Mouse (Mus musculus) monocyte, adult 5-6 weeks (primary cell): Measurements from ENCODE around the gene B3galt5. TPM values are rescaled to one million over a fixed set of nuclear protein-coding genes. Genes with fewer than 3 reads are reported as not detected.

ENCODE experiments used
- ATAC-seq: fragments of 153-309, 156-312 bp; replicated peaks from 2 replicates; pipeline ENCODE4 v1.8.0; 2017; ENCODE audit warnings: mild to moderate bottlenecking; ENCODE audit not compliant: low TSS enrichment, insufficient number of reproducible peaks, severe bottlenecking, poor library complexity, low FRiP score
- total RNA-seq: library from RNA; stranded (forward); fragments of 200-1000, 200-491, 200-594 nt; gene quantifications from 3 replicates; pipeline ENCODE4 v1.2.3, GENCODE M21; 2017

B3galt5 gene
- 0.29 TPM in 1 of 3 replicates, not detected in the others for total RNA-seq

DNA sequence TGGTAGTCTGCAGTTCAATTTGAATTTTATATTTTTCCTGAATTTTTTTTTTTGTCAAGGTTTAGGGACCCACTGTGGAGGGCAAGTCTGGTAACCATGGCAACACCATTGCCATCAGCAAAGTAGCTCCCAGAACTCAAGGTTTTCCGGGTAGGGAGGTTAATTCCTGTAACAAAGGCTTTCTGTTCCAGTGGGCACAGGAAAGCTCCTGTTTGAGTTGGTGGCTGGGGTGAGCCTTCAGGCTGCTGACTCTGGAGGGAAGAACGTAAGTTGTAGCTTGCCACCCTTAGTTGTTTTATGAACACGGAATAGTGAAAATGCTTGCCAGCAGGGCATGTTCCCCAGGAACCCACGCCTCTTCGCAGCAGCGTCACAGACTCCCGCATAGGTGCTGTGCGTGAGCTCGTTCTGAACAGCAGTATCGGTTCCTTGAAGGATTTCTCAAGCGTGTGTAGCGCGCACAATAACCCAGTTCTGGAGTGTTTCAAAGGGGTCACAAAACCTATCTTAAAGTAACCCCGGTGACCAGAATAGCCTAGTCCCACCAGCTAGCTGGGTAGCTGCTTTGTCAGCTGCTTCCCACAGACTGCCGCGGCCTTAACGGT lies at the start of gene B3galt5:
Gene B3galt5 (plus strand): TSS at position 436 of the 605 bp plus-strand sequence.
- ATAC-seq, result no peak

DNA sequence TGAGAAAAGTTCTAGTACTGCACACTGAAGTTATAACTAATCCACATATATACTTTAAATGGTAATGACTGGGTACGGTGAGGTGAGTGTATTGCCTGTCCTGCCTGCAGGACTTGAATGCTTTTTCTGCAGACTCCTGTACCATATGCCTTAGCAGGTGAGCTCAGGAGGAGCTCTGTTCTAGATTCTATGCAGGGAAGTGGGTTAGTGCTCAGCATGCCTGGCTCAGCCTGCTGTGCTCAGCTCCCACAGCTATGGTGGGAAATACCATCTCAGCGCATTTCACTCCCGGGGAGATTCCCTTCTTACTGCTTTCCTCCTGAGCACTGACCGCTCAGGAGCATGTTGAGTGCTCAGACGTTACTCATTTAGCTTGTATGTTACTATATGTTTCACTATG lies 48.0 kb upstream of the B3galt5 start:
- ATAC-seq, result no peak

DNA sequence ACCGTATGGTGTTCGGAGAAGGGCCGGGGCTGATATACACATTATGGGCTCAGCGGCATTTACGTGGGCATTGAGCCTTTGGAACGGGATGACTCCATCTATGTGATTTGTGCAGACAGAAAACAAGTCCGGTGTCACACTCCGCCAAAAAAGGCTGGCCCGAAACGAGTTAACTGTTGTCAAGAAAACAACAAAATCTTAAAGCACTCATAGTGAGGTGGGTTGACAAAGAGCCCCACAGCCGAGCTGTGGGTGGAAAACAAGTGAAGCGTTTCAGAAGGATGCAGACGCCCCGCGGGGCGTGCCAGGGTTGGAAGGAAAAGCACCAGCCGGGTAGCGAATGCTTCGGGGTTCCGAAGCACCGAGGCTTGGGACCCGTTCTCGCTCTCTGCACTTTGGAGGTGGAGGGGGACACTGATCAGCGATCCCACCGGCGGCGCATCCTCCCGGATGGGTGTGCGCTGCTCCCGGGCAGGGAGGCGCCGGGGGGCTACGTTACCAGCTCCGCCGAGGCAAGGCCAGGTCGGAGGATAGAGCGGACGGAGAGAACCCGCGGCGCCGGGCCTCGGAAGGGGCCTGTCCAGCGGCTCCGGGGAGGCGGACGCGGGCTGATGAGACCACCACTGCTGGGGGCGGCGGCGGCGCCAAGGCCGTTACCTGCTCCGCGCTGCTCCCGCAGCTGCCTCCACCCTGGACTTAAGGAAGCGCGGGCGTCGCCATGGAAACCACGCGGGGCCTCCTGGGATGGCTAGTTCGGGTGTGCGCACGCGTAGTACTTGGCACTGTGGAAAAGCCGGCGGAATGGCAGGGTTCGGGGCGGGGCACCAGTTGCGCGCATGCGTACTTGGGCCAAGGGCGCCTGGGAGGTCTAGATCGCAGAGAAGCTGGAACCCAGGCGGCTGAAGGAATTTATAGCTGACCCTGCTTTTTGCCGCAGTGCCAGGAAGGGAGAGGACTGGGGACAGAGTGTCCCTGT lies 43.8 kb upstream of the B3galt5 start, which contains the start of gene Lca5l:
Gene Lca5l (minus strand): TSS at position 741 of the 976 bp plus-strand sequence.
- ATAC-seq, result peak; percentile 94

DNA sequence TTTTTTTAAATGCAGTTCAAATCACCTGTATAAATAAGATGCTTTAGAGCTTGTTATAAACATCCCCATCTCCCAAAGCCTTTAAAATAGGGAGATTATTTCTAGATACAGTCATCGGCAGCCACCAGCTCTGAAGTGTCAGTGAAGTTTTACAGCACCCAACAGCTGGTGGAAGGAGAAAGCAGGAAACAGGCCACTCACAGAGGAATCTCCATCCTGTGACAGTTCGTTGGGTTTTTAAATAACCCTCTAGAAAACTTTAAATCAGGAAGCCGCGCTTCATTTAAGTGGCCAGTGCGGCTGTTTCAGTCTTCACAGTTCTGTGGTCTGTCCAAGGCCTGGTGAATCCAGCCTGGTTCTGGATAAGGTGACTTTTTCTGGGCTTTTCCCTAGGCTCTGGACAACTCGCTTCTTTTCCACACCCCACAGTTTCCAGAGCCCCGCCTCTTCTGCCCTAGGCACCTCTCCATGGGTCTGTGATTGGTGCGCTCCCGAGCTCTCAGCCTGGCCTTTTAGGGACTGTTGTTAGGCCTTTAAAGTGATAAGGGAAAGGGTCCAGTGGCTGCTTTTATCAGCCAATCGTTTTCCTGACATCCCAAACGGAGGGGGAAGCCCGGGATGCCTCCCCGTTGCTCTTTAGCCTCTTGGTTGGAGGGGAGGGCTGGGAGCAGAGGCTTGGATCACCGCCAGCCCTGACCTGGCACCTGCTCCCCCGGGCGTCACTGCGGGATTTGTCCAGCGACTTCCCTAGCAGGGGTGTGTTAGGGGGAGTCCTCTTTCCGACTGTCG lies 35.5 kb upstream of the B3galt5 start, which contains the start of gene Sh3bgr:
Gene Sh3bgr (plus strand): TSS at position 538 of the 789 bp plus-strand sequence.
- ATAC-seq, result no peak

DNA sequence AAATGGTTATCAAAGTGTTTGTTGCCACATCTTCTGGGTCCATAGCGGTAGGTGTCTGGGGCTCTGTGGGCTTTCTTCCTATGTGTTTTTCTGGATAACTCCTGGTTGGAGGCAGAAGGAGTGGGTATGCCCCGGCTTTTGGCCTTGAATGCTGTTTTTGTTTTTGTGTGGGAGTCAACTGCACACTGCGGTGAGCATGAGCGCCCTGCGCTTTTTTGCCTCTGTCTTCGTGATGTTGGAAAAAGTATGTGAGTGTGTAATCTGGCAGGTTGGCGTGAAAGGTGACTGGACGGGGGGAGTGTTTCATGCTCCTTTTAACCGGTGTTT lies 34.9 kb upstream of the B3galt5 start:
- ATAC-seq, result no peak

DNA sequence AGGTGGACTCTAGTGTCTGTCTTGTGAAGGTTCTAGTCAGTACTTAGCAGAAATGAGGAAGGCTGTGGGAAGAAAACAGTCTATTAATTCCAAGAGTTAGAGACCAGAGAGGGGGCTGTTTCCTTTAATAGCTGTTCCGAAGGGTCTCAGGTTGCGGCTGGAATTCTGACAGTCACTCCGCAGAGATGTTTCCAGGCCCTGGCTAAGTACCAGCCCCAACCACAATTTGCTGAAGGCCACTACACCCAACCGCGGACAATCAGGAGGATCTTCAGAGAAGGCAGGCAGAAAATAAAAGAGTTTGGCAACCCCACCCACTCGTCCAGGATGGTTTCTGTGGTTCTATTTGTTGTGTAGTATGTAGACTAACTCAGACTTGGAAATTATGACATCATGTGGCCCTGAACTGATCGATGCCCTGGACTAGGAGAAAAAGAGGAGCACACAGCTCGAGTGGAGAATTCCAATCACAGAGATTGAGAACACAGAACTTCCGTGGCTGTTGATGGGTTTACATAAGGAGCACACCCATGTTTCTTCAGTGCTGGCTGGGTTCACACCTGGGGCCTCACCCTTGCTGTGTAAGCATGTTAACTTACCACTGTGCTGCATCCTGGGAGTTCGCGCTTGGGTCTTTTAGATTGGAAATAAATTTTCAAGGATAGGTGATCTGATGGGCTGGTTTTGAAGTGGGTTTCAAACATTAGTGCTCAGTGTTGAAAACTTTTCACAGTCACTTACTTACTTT lies 33.9 kb upstream of the B3galt5 start:
- ATAC-seq, result no peak

DNA sequence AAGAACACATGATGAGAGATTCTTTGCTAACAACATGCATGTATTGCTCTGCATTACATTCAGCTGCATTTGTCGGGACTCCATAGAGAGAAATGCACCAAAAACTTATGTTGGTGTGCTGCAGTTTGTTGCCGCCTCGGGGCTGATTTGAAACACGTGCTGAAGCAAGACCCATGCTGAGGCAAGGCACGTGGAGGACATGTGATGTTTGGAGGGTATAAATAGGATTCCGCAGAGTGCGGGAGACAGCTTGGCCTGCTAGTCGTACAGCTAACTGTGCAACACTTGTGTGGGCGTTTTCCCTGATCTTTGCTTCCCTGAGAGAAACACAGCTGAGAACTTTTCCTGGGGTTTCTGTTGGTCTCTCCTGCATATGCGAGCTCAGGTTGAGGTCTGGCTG lies 25.8 kb upstream of the B3galt5 start:
- no peak for ATAC-seq

DNA sequence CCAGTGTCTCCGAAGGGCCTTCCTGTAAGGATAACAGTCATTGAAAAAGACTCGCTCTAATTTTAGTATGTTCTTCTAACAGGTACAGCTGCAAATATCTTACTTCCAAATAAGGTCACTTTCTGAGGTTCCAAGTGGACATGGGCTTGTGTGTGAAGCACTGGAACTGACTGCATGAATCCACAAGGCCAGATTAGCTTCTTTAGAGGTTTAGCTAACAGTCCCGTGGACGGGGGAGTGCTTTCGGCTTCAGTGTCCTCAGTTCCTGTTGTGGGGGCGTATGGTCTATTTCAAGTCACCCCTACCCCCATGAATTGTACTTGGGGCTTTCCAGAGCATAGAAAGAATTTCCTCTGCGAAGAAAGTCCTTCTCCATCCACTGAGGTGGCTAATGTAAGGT lies 24.7 kb upstream of the B3galt5 start:
- no peak for ATAC-seq

DNA sequence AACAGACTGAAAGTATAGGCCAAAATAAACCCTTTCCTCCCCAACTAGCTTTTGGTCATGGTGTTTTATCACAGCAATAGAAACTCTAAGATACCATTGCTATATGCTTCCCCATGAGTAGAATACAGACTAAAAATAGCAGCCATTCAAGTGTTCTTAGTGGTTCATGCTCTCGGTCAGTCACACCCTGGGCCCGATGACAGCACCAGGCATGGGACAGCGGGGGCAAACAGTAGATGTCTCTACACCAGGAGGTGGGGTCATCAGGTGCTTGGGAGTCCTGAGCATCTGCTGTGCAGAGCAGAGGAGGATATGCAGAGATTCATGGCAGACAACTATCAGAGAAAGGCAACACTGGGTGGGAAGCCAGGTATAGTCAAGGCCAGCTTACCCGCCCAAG lies 22.6 kb upstream of the B3galt5 start:
- no peak for ATAC-seq

DNA sequence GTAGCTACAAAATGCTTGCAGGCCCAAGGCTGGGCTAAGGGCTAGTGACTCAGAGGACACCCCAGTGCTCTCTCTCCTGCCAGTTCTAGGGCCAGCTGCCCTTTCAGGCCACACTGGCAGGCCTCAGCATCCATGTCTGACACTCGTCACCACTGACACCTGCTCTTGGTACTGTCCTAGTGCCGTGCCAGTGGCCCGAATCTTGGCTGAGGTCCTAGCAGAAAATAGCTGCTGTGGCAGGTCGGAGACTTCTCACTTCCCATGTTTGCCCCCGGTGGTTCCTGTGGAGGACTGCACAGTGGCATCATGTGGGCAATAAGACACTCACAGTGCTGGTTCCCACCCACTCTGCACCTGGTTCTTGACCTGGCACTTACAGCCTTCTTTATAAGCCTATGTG lies 14.1 kb upstream of the B3galt5 start:
- ATAC-seq, result no peak

DNA sequence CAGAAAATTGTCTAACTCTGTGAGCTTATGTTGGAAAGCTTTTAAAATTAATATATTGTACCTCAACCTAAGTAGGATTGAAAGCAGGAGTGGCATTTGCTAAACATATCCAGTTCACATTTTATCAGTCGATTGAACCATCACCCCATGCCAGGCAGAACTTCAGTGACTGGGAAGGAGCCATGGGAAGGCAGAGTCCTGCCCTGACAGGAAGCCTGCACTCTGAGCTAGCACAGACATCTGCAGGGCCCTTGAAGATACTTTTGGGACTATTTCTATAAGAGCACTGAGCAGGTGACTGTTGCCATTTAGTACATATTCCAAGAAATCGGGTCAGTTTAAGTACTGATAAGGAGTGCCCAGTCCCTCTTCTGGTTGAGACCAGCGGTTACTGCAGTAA lies 13.6 kb upstream of the B3galt5 start:
- no peak for ATAC-seq

DNA sequence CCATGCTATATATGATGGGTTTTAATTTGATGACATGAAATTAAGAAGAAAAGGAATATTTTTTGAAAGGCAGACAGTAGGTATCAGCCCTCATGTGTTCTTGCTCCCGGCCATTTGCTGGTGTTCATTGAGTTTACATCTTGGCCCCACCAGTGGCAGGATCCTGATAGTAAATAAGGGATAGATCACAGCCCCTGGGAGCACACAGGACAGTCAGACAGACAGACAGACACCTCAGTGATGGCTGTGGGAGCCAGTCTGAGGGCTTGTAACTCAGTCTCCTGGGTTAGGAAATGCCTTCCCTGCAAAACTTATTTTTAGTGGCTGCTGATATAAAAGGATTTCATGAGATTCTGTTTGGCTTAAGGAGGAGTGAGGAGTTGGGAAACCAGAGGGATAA lies 13.1 kb upstream of the B3galt5 start:
- ATAC-seq, result no peak

DNA sequence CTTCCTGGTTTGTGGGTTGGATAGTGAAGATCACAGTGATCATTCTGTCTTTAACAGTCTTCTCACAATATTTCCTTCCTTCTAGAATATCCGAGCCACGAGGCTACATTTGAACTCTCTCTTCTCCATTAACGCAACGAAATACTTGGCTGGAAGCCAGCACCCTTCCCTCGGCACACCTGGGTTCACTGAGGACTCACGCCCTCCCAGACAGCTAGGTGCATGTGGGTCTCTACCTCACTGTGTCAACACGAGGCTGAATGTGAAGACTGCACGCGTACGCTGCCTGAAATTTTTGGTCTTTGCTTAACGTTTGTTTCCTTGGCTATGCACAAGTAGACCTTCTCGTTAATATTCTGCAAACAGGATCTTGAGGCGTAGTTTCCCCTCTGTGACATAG lies 7.2 kb upstream of the B3galt5 start:
- ATAC-seq, result no peak

DNA sequence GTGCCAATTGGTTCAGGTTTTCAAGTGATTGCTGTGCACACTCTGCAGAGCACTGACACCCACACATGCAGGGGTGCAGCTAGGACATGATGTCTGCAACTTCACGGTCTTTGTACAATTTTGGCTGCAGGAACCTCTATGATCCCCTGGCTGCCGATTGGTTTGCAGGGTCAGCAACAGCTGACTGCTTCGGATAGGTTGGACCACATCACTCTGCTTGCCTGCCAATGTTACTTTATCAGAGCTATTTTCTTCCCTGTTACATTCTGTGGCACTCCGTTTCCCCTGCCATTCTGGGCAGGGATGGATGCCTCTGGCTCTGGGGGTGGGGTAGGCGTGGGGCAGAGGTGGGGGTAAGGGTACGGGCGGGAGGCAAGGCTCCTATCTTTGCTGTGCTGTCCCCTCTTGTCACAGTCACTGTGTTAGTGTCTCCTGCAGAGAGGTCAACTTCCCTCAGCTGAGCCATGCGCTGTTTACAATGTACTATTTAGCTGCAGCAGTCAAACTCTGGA lies 6.5 kb upstream of the B3galt5 start:
- no peak for ATAC-seq

DNA sequence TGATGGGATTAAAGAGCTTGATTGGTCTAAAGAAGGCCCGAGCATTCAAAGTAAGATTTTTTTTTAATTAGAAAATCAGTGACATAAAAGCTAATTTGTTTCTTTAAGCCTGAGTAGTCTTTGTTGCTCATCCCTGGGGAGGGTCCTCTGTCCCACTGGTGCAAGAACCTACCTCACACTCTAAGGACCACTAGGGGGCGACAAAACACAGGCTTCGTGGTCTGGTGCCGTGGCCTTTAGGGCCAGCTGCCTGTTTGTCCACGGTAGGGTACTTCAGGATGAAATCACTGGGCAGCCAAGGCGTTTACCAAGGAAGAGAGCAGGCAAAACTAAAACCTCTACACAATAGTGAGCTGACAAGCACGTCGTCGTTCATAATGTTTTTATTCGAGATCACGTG lies 5.2 kb upstream of the B3galt5 start:
- ATAC-seq, result no peak

DNA sequence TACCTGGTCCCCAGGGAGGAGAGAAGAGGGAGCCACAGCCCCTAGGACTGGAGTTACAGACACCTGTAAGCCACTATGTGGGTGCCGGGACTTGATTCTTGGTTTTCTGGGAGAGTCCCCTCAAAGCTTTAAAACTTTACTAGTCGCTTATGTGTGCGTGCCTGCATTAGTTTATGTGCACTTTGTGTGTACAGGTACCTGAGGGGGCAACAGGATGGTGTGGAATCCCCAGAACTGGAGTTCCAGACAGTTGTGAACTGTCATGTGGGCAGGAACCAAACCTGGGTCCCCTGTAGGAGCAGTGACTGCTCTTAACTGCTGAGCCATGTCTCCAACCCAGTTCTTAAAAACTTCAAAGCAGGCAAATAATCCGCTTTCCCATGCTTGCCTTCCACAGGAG lies 4.3 kb upstream of the B3galt5 start:
- no peak for ATAC-seq

DNA sequence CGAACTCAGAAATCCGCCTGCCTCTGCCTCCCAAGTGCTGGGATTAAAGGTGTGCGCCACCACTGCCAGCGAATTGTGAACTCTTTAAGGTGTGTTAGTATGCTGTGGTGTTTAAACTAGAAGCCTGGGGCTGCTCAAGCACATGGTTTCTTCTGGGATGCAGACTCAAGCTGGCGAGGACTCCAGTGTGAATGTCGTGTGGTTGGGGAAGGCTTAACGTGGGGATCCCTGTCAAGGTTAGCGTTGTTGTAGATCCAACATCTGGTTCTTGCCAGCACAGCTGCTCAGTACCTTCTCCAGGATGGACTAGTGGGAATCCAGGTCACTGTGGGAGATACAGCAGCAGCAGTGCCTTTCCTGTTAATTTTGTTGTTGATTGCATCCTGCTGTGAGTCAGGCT lies 3.6 kb upstream of the B3galt5 start:
- no peak for ATAC-seq

DNA sequence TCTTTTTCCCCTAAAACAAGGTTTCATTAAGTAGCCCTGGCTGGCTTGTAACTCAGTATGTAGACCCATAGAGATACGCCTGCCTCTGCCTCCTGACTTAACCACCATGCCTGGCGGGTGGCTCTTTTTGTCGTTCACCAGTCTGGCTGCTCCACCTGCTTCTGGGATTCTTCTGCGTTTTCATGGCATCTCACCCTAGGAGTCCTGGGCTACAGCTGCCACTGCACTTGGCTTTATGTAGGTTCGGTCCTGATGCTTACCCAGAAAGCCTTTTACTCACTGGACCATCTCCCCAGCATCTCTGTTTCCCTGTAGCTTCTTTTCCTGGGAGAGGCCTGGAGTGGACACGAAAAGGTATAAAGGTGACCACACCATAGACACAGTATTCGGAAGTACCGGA lies 1.6 kb upstream of the B3galt5 start:
- no peak for ATAC-seq

DNA sequence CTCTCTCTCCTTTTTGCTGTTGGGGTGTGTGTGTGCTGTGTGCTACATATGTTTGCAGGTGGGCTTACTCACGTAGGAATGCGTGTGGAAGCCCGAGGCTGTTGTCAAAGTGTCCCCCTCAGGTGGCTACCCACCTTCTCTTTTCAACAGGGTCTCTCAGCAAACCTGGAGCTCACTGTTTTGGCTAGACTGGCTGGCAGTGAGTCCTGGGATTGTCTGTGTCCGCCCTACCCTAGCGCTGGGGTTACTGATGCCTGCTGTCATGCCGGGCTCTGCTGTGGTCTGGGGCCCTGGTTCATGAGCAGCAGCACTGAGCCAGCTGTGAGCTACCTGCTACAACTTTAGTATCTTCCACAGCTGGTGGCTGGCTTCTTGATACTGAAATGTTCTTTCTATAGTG lies 8.9 kb downstream of the B3galt5 start:
- no peak for ATAC-seq
